Mouse (Mus musculus) limb, embryonic 13.5 days (tissue): ENCODE data around the gene Ldlrad3. TPM values are rescaled to one million over a fixed set of nuclear protein-coding genes. Genes with fewer than 3 reads are reported as not detected.

Source experiments
- ATAC-seq: fragments of 200-750 bp; cut with Nextera tagmentation; 2 replicates; pipeline ENCODE4 v1.8.0; 2017; ENCODE audit warnings: low read depth, moderate number of reproducible peaks, moderate TSS enrichment; ENCODE audit not compliant: low FRiP score
- H3K27ac ChIP-seq: fragments of 300-500 bp; sonication (generic); 2 replicates; pipeline ENCODE4 v1.5.1; 2015; ENCODE audit warnings: inconsistent platforms, mild to moderate bottlenecking, moderate library complexity
- H3K27me3 ChIP-seq: fragments of 300-500 bp; sonication (generic); 2 replicates; pipeline ENCODE4 v1.6.1; 2015; ENCODE audit warnings: mild to moderate bottlenecking, inconsistent platforms
- H3K36me3 ChIP-seq: fragments of 300-500 bp; sonication (generic); 2 replicates; pipeline ENCODE4 v1.6.1; 2015; ENCODE audit warnings: inconsistent platforms, mild to moderate bottlenecking, moderate library complexity
- H3K4me1 ChIP-seq: fragments of 300-500 bp; sonication (generic); 2 replicates; pipeline ENCODE4 v1.6.1; 2015; ENCODE audit warnings: inconsistent platforms
- H3K4me2 ChIP-seq: fragments of 300-500 bp; sonication (generic); replicated peaks from 2 replicates; pipeline ENCODE4 v1.6.1; 2015; ENCODE audit warnings: inconsistent platforms, mild to moderate bottlenecking, moderate library complexity
- H3K4me3 ChIP-seq: fragments of 300-500 bp; sonication (generic); 2 replicates; pipeline ENCODE4 v1.5.1; 2015; ENCODE audit warnings: moderate library complexity, mild to moderate bottlenecking, inconsistent platforms
- H3K9ac ChIP-seq: fragments of 300-500 bp; sonication (generic); 2 replicates; pipeline ENCODE4 v1.6.1; 2015; ENCODE audit warnings: mild to moderate bottlenecking, inconsistent platforms
- H3K9me3 ChIP-seq: fragments of 300-500 bp; sonication (generic); 2 replicates; pipeline ENCODE4 v1.6.1; 2016; ENCODE audit warnings: inconsistent platforms
- WGBS: fragments of 180-500 bp; shearing (Covaris S2); methylation state at CpG from one replicate; pipeline ENCODE4 v1.1.7; 2015; 5-methylcytosine and 5-hydroxymethylcytosine counted together
- polyA plus RNA-seq: library from polyadenylated mRNA; unstranded; fragments of >200 nt; fragmentation: Nextera tagmentation; extraction: Ambion mirVana; gene quantifications from 2 replicates; pipeline ENCODE4 v1.2.1, GENCODE M21; 2015

Ldlrad3 gene
- polyA plus RNA-seq, 1 experiment from 2014 or later: 71.9 TPM

DNA sequence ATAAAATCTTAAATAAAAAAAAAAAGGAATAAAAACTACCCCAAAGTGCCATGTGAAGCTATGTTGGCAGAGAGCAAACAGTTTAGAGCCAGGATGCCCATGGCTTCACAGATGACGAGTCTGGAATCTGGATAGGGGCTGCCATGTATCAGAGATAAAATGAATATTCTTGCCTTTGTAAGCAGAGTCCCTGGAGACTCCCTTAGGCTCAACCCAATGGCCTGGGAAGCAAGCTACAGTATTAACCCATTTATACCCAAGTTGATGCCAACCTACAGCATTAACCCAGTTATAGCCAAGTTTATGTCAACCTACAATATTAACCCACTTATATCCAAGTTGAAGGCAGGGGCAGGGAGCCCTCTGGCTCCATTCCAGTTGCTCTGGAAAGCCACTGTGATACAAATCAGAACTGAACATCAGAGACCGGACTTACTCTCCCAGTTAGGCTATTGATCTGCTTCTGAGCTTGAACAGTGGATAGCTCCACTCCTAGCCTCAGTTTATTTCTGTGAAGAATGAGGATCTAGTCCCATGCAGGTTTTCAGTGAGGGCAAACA is 16.1 kb upstream of the Ldlrad3 start:
- Histone ChIP-seq H3K4me3 (no peak overlapping the region), H3K27me3 (no peaks in the 10 kb centered on the region), H3K9ac (no peak overlapping the region), H3K9me3 (no peaks in the 10 kb centered on the region), H3K4me1 (peaks cover 34% of the 10 kb centered on the region), H3K36me3 (no peaks in the 10 kb centered on the region), H3K4me2 (no peak overlapping the region), H3K27ac (no peak overlapping the region)
- no peak for ATAC-seq
- 62% methylated on average over 2 of the region's 2 CpGs for WGBS

DNA sequence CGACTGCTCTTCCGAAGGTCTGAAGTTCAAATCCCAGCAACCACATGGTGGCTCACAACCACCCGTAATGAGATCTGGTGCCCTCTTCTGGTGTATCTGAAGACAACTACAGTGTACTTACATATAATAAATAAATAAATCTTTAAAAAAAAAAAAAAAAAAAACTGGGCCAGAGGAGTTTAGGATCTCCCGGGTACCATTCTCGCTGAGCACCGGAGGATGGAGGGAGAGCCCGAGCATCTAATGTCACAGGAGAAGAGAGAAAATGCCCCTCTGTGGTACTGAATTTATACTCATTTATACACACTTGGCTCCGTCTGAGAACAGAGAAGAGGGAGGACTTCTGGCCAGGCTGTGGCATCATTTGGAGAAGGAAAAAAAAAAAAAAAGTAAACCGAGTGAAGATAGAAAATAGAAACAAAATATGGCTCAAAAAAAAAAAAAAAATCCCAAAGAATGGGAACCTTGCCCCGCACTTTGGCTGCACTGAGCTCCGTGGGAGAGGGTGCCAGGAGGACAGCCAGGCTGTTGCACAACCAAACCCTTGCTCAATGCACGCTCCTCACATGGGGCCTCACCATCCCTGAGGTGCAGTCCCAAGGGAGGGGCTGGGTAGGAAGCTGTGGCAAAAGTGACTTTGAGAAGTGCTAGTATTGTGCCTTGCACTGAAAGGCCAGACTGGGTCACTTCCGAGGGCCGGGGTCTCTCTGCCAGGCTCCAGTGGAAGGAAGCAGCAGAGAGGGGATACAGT is 15.2 kb upstream of the Ldlrad3 start:
- Histone ChIP-seq H3K36me3 (no peaks in the 10 kb centered on the region), H3K27ac (no peak overlapping the region), H3K4me1 (peaks cover 34% of the 10 kb centered on the region), H3K9ac (no peak overlapping the region), H3K27me3 (no peaks in the 10 kb centered on the region), H3K4me2 (no peak overlapping the region), H3K4me3 (no peak overlapping the region), H3K9me3 (no peaks in the 10 kb centered on the region)
- ATAC-seq: no peak
- WGBS: 74% methylated on average over 12 of the region's 14 CpGs

DNA sequence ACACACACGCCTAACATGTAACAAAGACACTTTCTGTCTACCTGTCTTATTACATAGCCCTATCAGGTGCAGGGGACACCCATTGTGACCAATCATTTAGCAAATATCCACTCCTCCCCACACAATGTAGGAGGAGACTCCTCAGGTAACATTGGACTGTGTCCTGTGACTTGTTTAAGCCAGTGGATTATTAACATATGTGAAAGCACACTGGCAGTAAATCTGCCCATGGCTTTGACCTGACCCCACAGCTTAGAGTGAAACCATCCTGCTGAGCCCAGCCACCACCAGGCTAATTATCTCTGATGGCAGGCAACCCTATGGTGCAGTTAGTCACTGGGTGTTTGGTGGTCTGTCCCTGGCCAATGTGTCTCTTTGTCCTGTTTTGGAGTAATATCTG is 11.1 kb upstream of the Ldlrad3 start:
- Histone ChIP-seq H3K27ac (no peak overlapping the region), H3K4me1 (peaks cover 22% of the 10 kb centered on the region), H3K27me3 (no peaks in the 10 kb centered on the region), H3K36me3 (no peaks in the 10 kb centered on the region), H3K4me2 (no peak overlapping the region), H3K9ac (no peak overlapping the region), H3K9me3 (no peaks in the 10 kb centered on the region), H3K4me3 (no peak overlapping the region)
- peak; percentile 42; the same call in 1 of the 2 replicates for ATAC-seq
- 80% methylated on average over 1 of the region's 1 CpGs for WGBS

- Histone ChIP-seq H3K9me3 (no peaks in the 10 kb centered on the region), H3K9ac (no peak overlapping the region), H3K36me3 (no peaks in the 10 kb centered on the region), H3K27ac (no peak overlapping the region), H3K27me3 (no peaks in the 10 kb centered on the region), H3K4me3 (no peak overlapping the region), H3K4me1 (peaks cover 16% of the 10 kb centered on the region), H3K4me2 (no peak overlapping the region)
- ATAC-seq: no peak
- WGBS: 55% methylated on average over 8 of the region's 8 CpGs
Observed at GRCm38 (mm10) chr2:102196709-102197108, 10.5 kb upstream of the Ldlrad3 start.

DNA sequence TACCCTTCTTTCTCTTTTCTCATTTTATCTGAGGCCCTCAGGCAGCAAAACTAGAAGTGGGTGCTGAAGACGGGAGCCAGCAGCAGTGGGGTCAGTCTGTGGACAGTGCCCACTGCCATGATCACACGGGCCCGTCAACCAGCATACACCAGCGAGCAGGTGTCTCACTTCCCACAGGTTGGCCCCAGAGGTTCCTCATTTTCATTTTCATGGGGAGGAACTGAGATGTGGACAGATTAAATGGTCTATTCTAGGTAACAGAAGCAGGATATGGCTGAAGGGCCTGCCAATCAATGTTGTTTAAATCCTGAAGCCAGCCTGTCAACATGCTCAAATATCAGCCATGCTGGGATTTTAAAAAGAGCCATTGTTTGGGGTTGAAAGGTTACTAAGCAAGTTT is 9.3 kb upstream of the Ldlrad3 start:
- ATAC-seq: no peak
- WGBS: 82% methylated on average over 4 of the region's 4 CpGs
- Histone ChIP-seq H3K9me3 (no peaks in the 10 kb centered on the region), H3K4me1 (peaks cover 14% of the 10 kb centered on the region), H3K36me3 (no peaks in the 10 kb centered on the region), H3K27ac (no peak overlapping the region), H3K4me2 (no peak overlapping the region), H3K27me3 (no peaks in the 10 kb centered on the region), H3K4me3 (no peak overlapping the region), H3K9ac (no peak overlapping the region)

- Histone ChIP-seq H3K4me3 (no peak overlapping the region), H3K4me2 (no peak overlapping the region), H3K36me3 (no peaks in the 10 kb centered on the region), H3K27ac (no peak overlapping the region), H3K27me3 (no peaks in the 10 kb centered on the region), H3K9me3 (no peaks in the 10 kb centered on the region), H3K9ac (no peak overlapping the region), H3K4me1 (peaks cover 14% of the 10 kb centered on the region)
- ATAC-seq: no peak
- WGBS: 78% methylated on average over 4 of the region's 4 CpGs
Observed at GRCm38 (mm10) chr2:102194247-102194646, 8.1 kb upstream of the Ldlrad3 start.

DNA sequence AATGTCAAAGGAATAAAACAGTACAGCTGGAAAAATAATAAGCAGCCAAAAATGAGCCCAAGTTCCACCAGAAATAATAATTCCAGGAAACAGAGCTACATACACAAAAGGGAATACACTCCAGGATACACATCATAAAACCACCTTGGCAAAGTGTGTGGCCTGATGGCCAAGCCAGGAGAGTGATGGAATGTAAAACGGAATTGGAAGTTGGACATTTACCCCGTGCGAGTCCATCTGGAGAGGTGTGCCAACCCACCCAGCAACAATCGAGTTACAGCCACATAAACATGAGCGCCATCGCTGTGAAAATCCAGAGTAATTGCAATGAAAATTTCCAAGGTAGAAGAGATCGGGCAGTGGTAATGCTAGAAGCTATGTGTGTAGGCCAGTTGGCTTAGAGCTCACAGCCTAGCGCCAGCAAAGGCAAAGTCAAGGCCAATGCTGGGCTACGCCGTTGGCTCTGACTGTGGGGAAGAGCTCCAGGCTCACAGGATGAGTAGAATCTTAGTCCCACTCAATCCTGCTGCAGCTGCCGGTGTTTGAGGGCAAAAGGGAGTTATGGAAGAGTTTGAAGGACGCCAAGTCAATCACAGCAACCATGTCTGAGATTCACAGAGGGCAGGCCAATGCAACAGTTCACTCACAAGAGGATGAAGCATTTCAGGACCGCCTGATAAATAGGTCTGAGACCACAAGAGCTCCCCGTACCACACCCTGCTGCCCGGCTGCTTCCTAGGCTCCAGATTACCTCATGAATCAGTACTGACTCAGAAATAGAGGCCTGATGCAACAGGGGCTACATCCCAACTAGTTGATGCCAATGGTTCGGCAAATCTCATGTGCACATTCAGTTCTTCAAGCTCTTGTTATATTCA is 7.0 kb upstream of the Ldlrad3 start:
- ATAC-seq: peak; percentile 40; the same call in 1 of the 2 replicates
- Histone ChIP-seq H3K4me1 (peaks cover 14% of the 10 kb centered on the region), H3K27ac (no peak overlapping the region), H3K9me3 (no peaks in the 10 kb centered on the region), H3K27me3 (no peaks in the 10 kb centered on the region), H3K4me2 (no peak overlapping the region), H3K9ac (no peak overlapping the region), H3K36me3 (no peaks in the 10 kb centered on the region), H3K4me3 (no peak overlapping the region)
- WGBS: 84% methylated on average over 16 of the region's 16 CpGs

DNA sequence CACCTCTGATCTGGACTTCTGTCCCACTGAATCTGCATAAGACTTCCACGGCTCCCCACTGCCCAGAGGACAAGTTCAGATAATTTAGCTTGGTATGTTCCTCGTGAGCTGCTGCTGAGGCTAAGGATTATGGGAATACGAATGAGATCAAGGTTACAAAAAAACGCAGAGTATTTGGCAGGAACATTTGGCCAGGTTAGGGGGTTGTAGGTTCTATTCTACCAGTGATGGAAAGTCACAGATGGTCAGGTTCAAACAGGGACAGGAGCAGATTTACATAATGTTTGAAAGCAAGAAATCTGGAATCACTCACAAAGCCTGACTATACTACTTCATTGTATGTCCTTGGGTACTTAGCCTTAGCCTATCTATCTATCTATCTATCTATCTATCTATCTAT is 5.6 kb upstream of the Ldlrad3 start:
- H3K27ac ChIP-seq: no peak overlapping the region
- no peaks in the 10 kb centered on the region for H3K27me3 ChIP-seq
- ATAC-seq: no peak
- H3K36me3 ChIP-seq: no peaks in the 10 kb centered on the region
- peaks cover 12% of the 10 kb centered on the region for H3K4me1 ChIP-seq
- H3K9me3 ChIP-seq: no peaks in the 10 kb centered on the region
- H3K4me3 ChIP-seq: no peak overlapping the region
- 73% methylated on average over 4 of the region's 4 CpGs for WGBS
- H3K9ac ChIP-seq: no peak overlapping the region
- no peak overlapping the region for H3K4me2 ChIP-seq

GRCm38 (mm10) chr2:102190956-102191355 is 4.8 kb upstream of the Ldlrad3 start:
- Histone ChIP-seq H3K27ac (no peak overlapping the region), H3K4me1 (peaks cover 12% of the 10 kb centered on the region), H3K4me3 (no peak overlapping the region), H3K4me2 (no peak overlapping the region), H3K9ac (no peak overlapping the region), H3K36me3 (no peaks in the 10 kb centered on the region), H3K9me3 (no peaks in the 10 kb centered on the region), H3K27me3 (no peaks in the 10 kb centered on the region)
- ATAC-seq: no peak

- Histone ChIP-seq H3K4me2 (peak overlapping the region; percentile 81), H3K9ac (peak overlapping the region; percentile 90), H3K4me3 (peak overlapping the region; percentile 77), H3K36me3 (no peaks in the 10 kb centered on the region), H3K27me3 (no peaks in the 10 kb centered on the region), H3K4me1 (peaks cover 54% of the 10 kb centered on the region), H3K27ac (peak overlapping the region; percentile 92), H3K9me3 (no peaks in the 10 kb centered on the region)
- ATAC-seq: peak; percentile 16; the same call in 1 of the 2 replicates
- WGBS: under 1% methylated on average over 24 of the region's 24 CpGs
Observed at GRCm38 (mm10) chr2:102185069-102185950, 875 bp downstream of the Ldlrad3 start.

GRCm38 (mm10) chr2:102183720-102184480 is 2.3 kb downstream of the Ldlrad3 start:
- ATAC-seq: no peak
- H3K27ac ChIP-seq: no peak overlapping the region
- peak overlapping the region; percentile 81 for H3K4me2 ChIP-seq
- H3K36me3 ChIP-seq: no peaks in the 10 kb centered on the region
- WGBS: 63% methylated on average over 7 of the region's 7 CpGs
- no peaks in the 10 kb centered on the region for H3K9me3 ChIP-seq
- H3K9ac ChIP-seq: no peak overlapping the region
- H3K4me1 ChIP-seq: peaks cover 58% of the 10 kb centered on the region
- no peaks in the 10 kb centered on the region for H3K27me3 ChIP-seq
- H3K4me3 ChIP-seq: peak overlapping the region; percentile 77
